Mouse (Mus musculus) mouse trophoblast stem cell (cell line): Measurements from ENCODE around the gene Fxr1.

Experiments used
- in situ Hi-C, 2 experiments: fragments of 300-500 bp; cut with MseI, MboI; formaldehyde crosslinking; loops; 2 replicates in 1 of 2; 3 replicates in 1 of 2; pipeline ENCODE4 v1.15.1; 2025

The Fxr1 gene

GRCm38 (mm10) chr3:34062352-34062751 is 42.6 kb downstream of the Fxr1 start:
- in situ Hi-C loops: loop anchor here in 1 of 2 experiments (25.0 kb wide), 1 partner anchor 250 kb away; no protein-coding TSS in a partner anchor

- in situ Hi-C loops: loop anchor here in 1 of 2 experiments (25.0 kb wide), 1 partner anchor 257 kb away; no protein-coding TSS in a partner anchor
Measured at GRCm38 (mm10) chr3:34068943-34069342, 49.2 kb downstream of the Fxr1 start.

GRCm38 (mm10) chr3:34072726-34073125 is 53.0 kb downstream of the Fxr1 start:
- in situ Hi-C loops: loop anchor here in 1 of 2 experiments (25.0 kb wide), 1 partner anchor 260 kb away; no protein-coding TSS in a partner anchor

- in situ Hi-C loops: no loop called here
Measured at GRCm38 (mm10) chr3:34076058-34076759, 56.5 kb downstream of the Fxr1 start.

GRCm38 (mm10) chr3:34080900-34081662 is 61.3 kb downstream of the Fxr1 start, which contains the start of gene Dnajc19:
TSS of gene Dnajc19 (minus strand) at chr3:34081321.
- in situ Hi-C loops: no loop called here

GRCm38 (mm10) chr3:34081929-34082328 is 62.2 kb downstream of the Fxr1 start:
- in situ Hi-C loops: no loop called here

GRCm38 (mm10) chr3:34083655-34084054 is 63.9 kb downstream of the Fxr1 start:
- in situ Hi-C loops: no loop called here

GRCm38 (mm10) chr3:34102891-34103290 is 83.1 kb downstream of the Fxr1 start:
- in situ Hi-C loops: no loop called here

- in situ Hi-C loops: no loop called here
Measured at GRCm38 (mm10) chr3:34103902-34104672, 84.3 kb downstream of the Fxr1 start.

- in situ Hi-C loops: no loop called here
Measured at GRCm38 (mm10) chr3:34106421-34106820, 86.7 kb downstream of the Fxr1 start.

- in situ Hi-C loops: no loop called here
Measured at GRCm38 (mm10) chr3:34107631-34108030, 87.9 kb downstream of the Fxr1 start.

GRCm38 (mm10) chr3:34111941-34112685 is 92.4 kb downstream of the Fxr1 start:
- in situ Hi-C loops: no loop called here

GRCm38 (mm10) chr3:34115806-34116205 is 96.1 kb downstream of the Fxr1 start:
- in situ Hi-C loops: no loop called here

GRCm38 (mm10) chr3:34119869-34120268 is 100.1 kb downstream of the Fxr1 start:
- in situ Hi-C loops: no loop called here
